Mouse (Mus musculus) embryonic facial prominence, embryonic 15.5 days (tissue): Measurements from ENCODE around the gene Trpc4ap. TPM values are rescaled to one million over a fixed set of nuclear protein-coding genes. Genes with fewer than 3 reads are reported as not detected.

Source experiments
- ATAC-seq: fragments of 200-750 bp; cut with Nextera tagmentation; 2 replicates; pipeline ENCODE4 v1.8.0; 2017; ENCODE audit warnings: low read depth, moderate TSS enrichment; ENCODE audit not compliant: insufficient number of reproducible peaks, low FRiP score, low TSS enrichment
- H3K27ac ChIP-seq: fragments of 300-500 bp; sonication (generic); replicated peaks from 2 replicates; pipeline ENCODE4 v1.5.1; 2015; ENCODE audit warnings: mild to moderate bottlenecking, inconsistent platforms
- H3K27me3 ChIP-seq: fragments of 300-500 bp; sonication (generic); 2 replicates; pipeline ENCODE4 v1.6.1; 2015; ENCODE audit warnings: inconsistent platforms
- H3K36me3 ChIP-seq: fragments of 300-500 bp; sonication (generic); 2 replicates; pipeline ENCODE4 v1.6.1; 2015; ENCODE audit warnings: mild to moderate bottlenecking, inconsistent platforms
- H3K4me1 ChIP-seq: fragments of 300-500 bp; sonication (generic); 2 replicates; pipeline ENCODE4 v1.6.1; 2015; ENCODE audit warnings: inconsistent platforms
- H3K4me2 ChIP-seq: fragments of 300-500 bp; sonication (generic); replicated peaks from 2 replicates; pipeline ENCODE4 v1.6.1; 2015; ENCODE audit warnings: mild to moderate bottlenecking, inconsistent platforms
- H3K4me3 ChIP-seq: fragments of 300-500 bp; sonication (generic); replicated peaks from 2 replicates; pipeline ENCODE4 v1.5.1; 2015; ENCODE audit warnings: mild to moderate bottlenecking, inconsistent platforms
- H3K9ac ChIP-seq: fragments of 300-500 bp; sonication (generic); 2 replicates; pipeline ENCODE4 v1.6.1; 2015; ENCODE audit warnings: inconsistent platforms
- H3K9me3 ChIP-seq: fragments of 300-500 bp; sonication (generic); replicated peaks from 2 replicates; pipeline ENCODE4 v1.6.1; 2016; ENCODE audit warnings: inconsistent platforms
- WGBS: fragments of 180-500 bp; shearing (Covaris S2); methylation state at CpG from one replicate; pipeline ENCODE4 v1.1.7; 2015; 5-methylcytosine and 5-hydroxymethylcytosine counted together
- polyA plus RNA-seq: library from polyadenylated mRNA; unstranded; fragments of >200 nt; fragmentation: Nextera tagmentation; extraction: Ambion mirVana; gene quantifications from 2 replicates; pipeline ENCODE4 v1.2.1, GENCODE M21; 2015

Gene Trpc4ap
- polyA plus RNA-seq, 1 experiment from 2014 or later = 137 TPM

GRCm38 (mm10) chr2:155673546-155673945, 18.6 kb downstream of the Trpc4ap start:
- no peak for ATAC-seq
- Histone ChIP-seq H3K9me3 (no peaks in the 10 kb centered on the region), H3K4me1 (no peaks in the 10 kb centered on the region), H3K4me2 (no peak overlapping the region), H3K4me3 (no peak overlapping the region), H3K27ac (no peak overlapping the region), H3K27me3 (no peaks in the 10 kb centered on the region), H3K36me3 (peaks cover 24% of the 10 kb centered on the region), H3K9ac (no peak overlapping the region)
- 16% methylated on average over 2 of the region's 2 CpGs for WGBS

- peaks cover 44% of the 10 kb centered on the region for H3K36me3 ChIP-seq
- no peak overlapping the region for H3K4me3 ChIP-seq
- H3K27ac ChIP-seq = no peak overlapping the region
- no peak for ATAC-seq
- no peak overlapping the region for H3K4me2 ChIP-seq
- no peaks in the 10 kb centered on the region for H3K27me3 ChIP-seq
- no peaks in the 10 kb centered on the region for H3K9me3 ChIP-seq
- H3K4me1 ChIP-seq = no peaks in the 10 kb centered on the region
- WGBS = 86% methylated on average over 4 of the region's 4 CpGs
- H3K9ac ChIP-seq = no peak overlapping the region
These were observed 20.9 kb downstream of the Trpc4ap start for GRCm38 (mm10) chr2:155671236-155671635.

- H3K9me3 ChIP-seq = no peaks in the 10 kb centered on the region
- ATAC-seq = no peak
- no peak overlapping the region for H3K27ac ChIP-seq
- no peak overlapping the region for H3K4me3 ChIP-seq
- no peaks in the 10 kb centered on the region for H3K27me3 ChIP-seq
- peaks cover 67% of the 10 kb centered on the region for H3K36me3 ChIP-seq
- no peak overlapping the region for H3K9ac ChIP-seq
- H3K4me1 ChIP-seq = no peaks in the 10 kb centered on the region
- no peak overlapping the region for H3K4me2 ChIP-seq
- 82% methylated on average over 4 of the region's 4 CpGs for WGBS
These were observed 23.7 kb downstream of the Trpc4ap start for GRCm38 (mm10) chr2:155668461-155668860.

- Histone ChIP-seq H3K9me3 (no peaks in the 10 kb centered on the region), H3K4me2 (no peak overlapping the region), H3K27me3 (no peaks in the 10 kb centered on the region), H3K4me1 (no peaks in the 10 kb centered on the region), H3K9ac (no peak overlapping the region), H3K36me3 (peaks cover 68% of the 10 kb centered on the region), H3K27ac (no peak overlapping the region), H3K4me3 (no peak overlapping the region)
- no peak for ATAC-seq
- WGBS = 97% methylated on average over 8 of the region's 8 CpGs
These were observed 24.3 kb downstream of the Trpc4ap start for GRCm38 (mm10) chr2:155667881-155668280.

GRCm38 (mm10) chr2:155663910-155664460, 28.2 kb downstream of the Trpc4ap start:
- Histone ChIP-seq H3K9ac (no peak overlapping the region), H3K27ac (no peak overlapping the region), H3K4me3 (no peak overlapping the region), H3K4me2 (no peak overlapping the region), H3K27me3 (no peaks in the 10 kb centered on the region), H3K36me3 (peaks cover 73% of the 10 kb centered on the region), H3K4me1 (no peaks in the 10 kb centered on the region), H3K9me3 (no peaks in the 10 kb centered on the region)
- 81% methylated on average over 6 of the region's 6 CpGs for WGBS
- ATAC-seq = no peak

GRCm38 (mm10) chr2:155663097-155663496, 29.1 kb downstream of the Trpc4ap start:
- no peaks in the 10 kb centered on the region for H3K4me1 ChIP-seq
- no peak for ATAC-seq
- peaks cover 70% of the 10 kb centered on the region for H3K36me3 ChIP-seq
- no peaks in the 10 kb centered on the region for H3K9me3 ChIP-seq
- no peak overlapping the region for H3K4me3 ChIP-seq
- no peak overlapping the region for H3K27ac ChIP-seq
- no peaks in the 10 kb centered on the region for H3K27me3 ChIP-seq
- WGBS = 25% methylated on average over 5 of the region's 5 CpGs
- no peak overlapping the region for H3K4me2 ChIP-seq
- H3K9ac ChIP-seq = no peak overlapping the region

- no peak for ATAC-seq
- no peak overlapping the region for H3K9ac ChIP-seq
- H3K4me1 ChIP-seq = no peaks in the 10 kb centered on the region
- H3K9me3 ChIP-seq = no peaks in the 10 kb centered on the region
- H3K4me3 ChIP-seq = no peak overlapping the region
- WGBS = 93% methylated on average over 5 of the region's 5 CpGs
- H3K36me3 ChIP-seq = peaks cover 71% of the 10 kb centered on the region
- H3K4me2 ChIP-seq = no peak overlapping the region
- no peak overlapping the region for H3K27ac ChIP-seq
- H3K27me3 ChIP-seq = no peaks in the 10 kb centered on the region
These were observed 29.8 kb downstream of the Trpc4ap start for GRCm38 (mm10) chr2:155662390-155662789.

GRCm38 (mm10) chr2:155655759-155656372, 36.3 kb downstream of the Trpc4ap start:
- H3K4me1 ChIP-seq = no peaks in the 10 kb centered on the region
- H3K9ac ChIP-seq = no peak overlapping the region
- H3K4me2 ChIP-seq = no peak overlapping the region
- H3K4me3 ChIP-seq = no peak overlapping the region
- no peaks in the 10 kb centered on the region for H3K27me3 ChIP-seq
- H3K27ac ChIP-seq = no peak overlapping the region
- 93% methylated on average over 6 of the region's 6 CpGs for WGBS
- peaks cover 77% of the 10 kb centered on the region for H3K36me3 ChIP-seq
- H3K9me3 ChIP-seq = no peaks in the 10 kb centered on the region
- ATAC-seq = no peak

- no peaks in the 10 kb centered on the region for H3K27me3 ChIP-seq
- H3K27ac ChIP-seq = no peak overlapping the region
- no peak overlapping the region for H3K4me2 ChIP-seq
- no peak overlapping the region for H3K4me3 ChIP-seq
- WGBS = 93% methylated on average over 5 of the region's 5 CpGs
- H3K9me3 ChIP-seq = no peaks in the 10 kb centered on the region
- H3K36me3 ChIP-seq = peaks cover 88% of the 10 kb centered on the region
- ATAC-seq = no peak
- no peaks in the 10 kb centered on the region for H3K4me1 ChIP-seq
- no peak overlapping the region for H3K9ac ChIP-seq
These were observed 39.6 kb downstream of the Trpc4ap start for GRCm38 (mm10) chr2:155652618-155653017.

GRCm38 (mm10) chr2:155645746-155646145, 46.4 kb downstream of the Trpc4ap start:
- Histone ChIP-seq H3K4me1 (no peaks in the 10 kb centered on the region), H3K4me2 (no peak overlapping the region), H3K27ac (no peak overlapping the region), H3K36me3 (peaks cover 93% of the 10 kb centered on the region), H3K27me3 (no peaks in the 10 kb centered on the region), H3K9me3 (no peaks in the 10 kb centered on the region), H3K9ac (no peak overlapping the region), H3K4me3 (no peak overlapping the region)
- 83% methylated on average over 7 of the region's 7 CpGs for WGBS
- no peak for ATAC-seq

GRCm38 (mm10) chr2:155641540-155642472, 50.4 kb downstream of the Trpc4ap start:
- H3K27me3 ChIP-seq = no peaks in the 10 kb centered on the region
- WGBS = 85% methylated on average over 18 of the region's 18 CpGs
- peaks cover 97% of the 10 kb centered on the region for H3K36me3 ChIP-seq

More at GRCm38 (mm10) chr2:155641540-155642472, 50.4 kb downstream of the Trpc4ap start:
- no peak for ATAC-seq
- Histone ChIP-seq H3K4me1 (no peaks in the 10 kb centered on the region), H3K9me3 (no peaks in the 10 kb centered on the region), H3K27ac (no peak overlapping the region), H3K4me2 (no peak overlapping the region), H3K9ac (no peak overlapping the region), H3K4me3 (no peak overlapping the region)
